32 mouse cellular contexts compared by ENCODE assay signal in the genomic region with DNA sequence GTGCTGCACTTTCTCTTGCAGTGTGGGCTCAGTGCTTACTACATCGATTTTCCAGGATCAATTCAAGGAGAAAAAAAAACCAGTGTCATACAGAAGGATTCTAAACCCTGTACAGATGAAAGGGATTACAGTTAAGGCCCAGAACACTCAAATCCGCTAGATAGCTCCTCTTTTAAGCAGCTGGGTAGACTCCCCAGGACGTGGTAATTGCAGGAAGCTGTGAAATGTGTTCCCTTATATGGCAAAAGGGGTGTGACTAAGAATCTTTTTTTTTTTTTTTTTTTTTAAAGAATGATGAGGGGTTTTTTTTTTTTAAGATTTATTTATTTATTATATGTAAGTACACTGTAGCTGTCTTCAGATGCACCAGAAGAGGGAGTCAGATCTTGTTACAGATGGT. TPM values are rescaled to one million over a fixed set of nuclear protein-coding genes. Genes with fewer than 3 reads are reported as not detected.
DNase-seq lines count a peak whose midpoint lies in the region; ATAC-seq and TF ChIP-seq lines count a peak whose summit lies in the region.
"Had no signal": no experiment of that assay in that cellular context is flagged by ENCODE, and none has a peak within 500 bp of the region (broad histone marks: within the 10 kb centered on the region; RNA-seq: fewer than 3 reads in every experiment).

No protein-coding gene starts in this region.

- no peaks in the 10 kb centered on the region for H3K9me3 ChIP-seq in kidney, postnatal 0 days (replicated peaks; ENCODE audit: low read length)
- H3K9me3 ChIP-seq in midbrain, embryonic 15.5 days: no peaks in the 10 kb centered on the region
- H3K9me3 ChIP-seq in midbrain, embryonic 10.5 days (replicated peaks): no peaks in the 10 kb centered on the region
- H3K9me3 ChIP-seq in midbrain, embryonic 16.5 days (replicated peaks; ENCODE audit: control insufficient read depth, low read length, poor library complexity, severe bottlenecking): no peaks in the 10 kb centered on the region
- H3K9me3 ChIP-seq: embryonic facial prominence, embryonic 13.5 days; forebrain, embryonic 10.5 days; hindbrain, embryonic 10.5 days; hindbrain, embryonic 15.5 days; kidney, embryonic 15.5 days; limb, embryonic 13.5 days; liver, embryonic 13.5 days had no signal

- no peaks in the 10 kb centered on the region for H3K27me3 ChIP-seq in kidney, postnatal 0 days (ENCODE audit: insufficient read depth, low read length)
- H3K27me3 ChIP-seq in midbrain, embryonic 15.5 days (replicated peaks): no peaks in the 10 kb centered on the region
- H3K27me3 ChIP-seq in midbrain, embryonic 10.5 days (ENCODE audit: low read depth, poor library complexity, severe bottlenecking): no peaks in the 10 kb centered on the region
- no peaks in the 10 kb centered on the region for H3K27me3 ChIP-seq in midbrain, embryonic 16.5 days (ENCODE audit: control insufficient read depth, insufficient read depth, low read depth, low read length)
- H3K27me3 ChIP-seq: embryonic facial prominence, embryonic 13.5 days; hindbrain, embryonic 15.5 days; kidney, embryonic 15.5 days; limb, embryonic 13.5 days; liver, embryonic 13.5 days had no signal

- TF ChIP-seq CTCF in kidney, postnatal 0 days (IDR thresholded peaks at IDR 0.05; ENCODE audit: low read depth): no peak

- no peak overlapping the region for H3K4me2 ChIP-seq in kidney, postnatal 0 days (ENCODE audit: low read length)
- no peak overlapping the region for H3K4me2 ChIP-seq in midbrain, embryonic 15.5 days
- H3K4me2 ChIP-seq in midbrain, embryonic 16.5 days (ENCODE audit: low read length): no peak overlapping the region
- H3K4me2 ChIP-seq: embryonic facial prominence, embryonic 13.5 days; hindbrain, embryonic 15.5 days; kidney, embryonic 15.5 days; limb, embryonic 13.5 days; liver, embryonic 13.5 days had no signal

- H3K4me1 ChIP-seq in kidney, postnatal 0 days (replicated peaks; ENCODE audit: insufficient read depth, low read length): no peaks in the 10 kb centered on the region
- H3K4me1 ChIP-seq in midbrain, embryonic 15.5 days: no peaks in the 10 kb centered on the region
- peaks cover 13% of the 10 kb centered on the region for H3K4me1 ChIP-seq in midbrain, embryonic 10.5 days
- no peaks in the 10 kb centered on the region; the same call in 1 of the 2 replicates for H3K4me1 ChIP-seq in midbrain, embryonic 16.5 days (ENCODE audit: control insufficient read depth, insufficient read depth, low read length)
- H3K4me1 ChIP-seq: hindbrain, embryonic 15.5 days; liver, embryonic 13.5 days had no signal

- 52% methylated on average over 3 of the region's 3 CpGs for WGBS in kidney, postnatal 0 days
- 32% methylated on average over 3 of the region's 3 CpGs for WGBS in midbrain, embryonic 15.5 days
- 59% methylated on average over 3 of the region's 3 CpGs for WGBS in midbrain, embryonic 10.5 days
- 29% methylated on average over 3 of the region's 3 CpGs for WGBS in midbrain, embryonic 16.5 days

- H3K27ac ChIP-seq in kidney, postnatal 0 days: no peak overlapping the region
- no peak overlapping the region for H3K27ac ChIP-seq in midbrain, embryonic 15.5 days
- no peak overlapping the region for H3K27ac ChIP-seq in midbrain, embryonic 10.5 days (replicated peaks)
- H3K27ac ChIP-seq in midbrain, embryonic 16.5 days (ENCODE audit: low read length): peak overlapping the region; percentile 38; the same call in 1 of the 2 replicates
- H3K27ac ChIP-seq: embryonic facial prominence, embryonic 13.5 days; forebrain, embryonic 10.5 days; hindbrain, embryonic 10.5 days; hindbrain, embryonic 15.5 days; kidney, embryonic 15.5 days; limb, embryonic 13.5 days; liver, embryonic 13.5 days; stomach, postnatal 0 days had no signal

- no peaks in the 10 kb centered on the region for H3K36me3 ChIP-seq in kidney, postnatal 0 days (ENCODE audit: insufficient read depth, low read length)
- H3K36me3 ChIP-seq in midbrain, embryonic 15.5 days (replicated peaks): no peaks in the 10 kb centered on the region
- H3K36me3 ChIP-seq in midbrain, embryonic 10.5 days: no peaks in the 10 kb centered on the region
- no peaks in the 10 kb centered on the region for H3K36me3 ChIP-seq in midbrain, embryonic 16.5 days (ENCODE audit: control insufficient read depth, insufficient read depth, low read length)
- H3K36me3 ChIP-seq: embryonic facial prominence, embryonic 13.5 days; forebrain, embryonic 10.5 days; hindbrain, embryonic 10.5 days; hindbrain, embryonic 15.5 days; kidney, embryonic 15.5 days; limb, embryonic 13.5 days; liver, embryonic 13.5 days had no signal

- H3K4me3 ChIP-seq in kidney, postnatal 0 days (replicated peaks; ENCODE audit: low read depth, low read length): no peak overlapping the region
- no peak overlapping the region for H3K4me3 ChIP-seq in midbrain, embryonic 15.5 days
- no peak overlapping the region for H3K4me3 ChIP-seq in midbrain, embryonic 10.5 days
- H3K4me3 ChIP-seq in midbrain, embryonic 16.5 days (ENCODE audit: low read depth, low read length): no peak overlapping the region
- H3K4me3 ChIP-seq: embryonic facial prominence, embryonic 13.5 days; forebrain, embryonic 10.5 days; hindbrain, embryonic 10.5 days; hindbrain, embryonic 15.5 days; kidney, embryonic 15.5 days; limb, embryonic 13.5 days; liver, embryonic 13.5 days had no signal

- no peak for ATAC-seq in kidney, postnatal 0 days (replicated peaks; ENCODE audit: low FRiP score, low read depth)
- 0 out of 2 replicates have a peak, but pooled peaks have one; percentile 39 for ATAC-seq in midbrain, embryonic 15.5 days (replicated peaks)
- ATAC-seq in midbrain, embryonic 16.5 days: no peak
- ATAC-seq: CD4-positive, CD25-positive, alpha-beta regulatory T cell, adult 4 months had no signal

- H3K9ac ChIP-seq in kidney, postnatal 0 days (ENCODE audit: low read depth, low read length): no peak overlapping the region
- H3K9ac ChIP-seq in midbrain, embryonic 15.5 days: no peak overlapping the region
- no peak overlapping the region for H3K9ac ChIP-seq in midbrain, embryonic 16.5 days (ENCODE audit: low read depth, low read length)
- H3K9ac ChIP-seq: embryonic facial prominence, embryonic 13.5 days; hindbrain, embryonic 15.5 days; kidney, embryonic 15.5 days; limb, embryonic 13.5 days; liver, embryonic 13.5 days had no signal

- DNase-seq in kidney, postnatal 0 days (ENCODE audit: low spot score): peak; percentile 51
- no peak for DNase-seq in kidney, postnatal 14 days
- no peak for DNase-seq in midbrain, embryonic 10.5 days (ENCODE audit: low spot score)
- no peak for DNase-seq in gastrocnemius, postnatal 25 days
- no peak for DNase-seq in cerebellum, adult 9-11 months
- DNase-seq: adrenal gland, postnatal 10 days; cerebellum, adult 11 months; cerebellum, adult 9-10 months; gastrocnemius, postnatal 36 days; heart, postnatal 14 days; kidney, adult 18-20 months; kidney, postnatal 4 days; liver, embryonic 13.5 days; lung, adult 18-20 months; lung, postnatal 10 days; right cerebral cortex, postnatal 4 days; thymus, adult 18-20 months; thymus, postnatal 36 days had no signal

RNA-seq across cellular contexts. Expression of a gene that starts 7.3 kb away (rescaled TPM):
- polyA plus RNA-seq in kidney, postnatal 0 days (2015; fragmentation: Nextera tagmentation; extraction: Ambion mirVana): 3.2 and 3.5 TPM in 2 replicates
- 4.1 and 4.5 TPM in 2 replicates for polyA plus RNA-seq in midbrain, embryonic 15.5 days (2015; fragmentation: Nextera tagmentation; extraction: Ambion mirVana)
- polyA plus RNA-seq in midbrain, embryonic 10.5 days (2016; fragmentation: Nextera tagmentation; extraction: Ambion mirVana): 2.7 and 2.9 TPM in 2 replicates
- 4.9 and 5.6 TPM in 2 replicates for polyA plus RNA-seq in midbrain, embryonic 16.5 days (2015; fragmentation: Nextera tagmentation; extraction: Ambion mirVana)
- not detected for total RNA-seq in gastrocnemius, postnatal 25 days (2021)
- total RNA-seq: gastrocnemius, postnatal 36 days; neutrophil, adult 5-6 weeks had no signal
- polyA plus RNA-seq: CD4-positive, CD25-positive, alpha-beta regulatory T cell, adult 4 months had no signal

RNA-seq across cellular contexts. Expression of a gene that starts 20.2 kb away (rescaled TPM):
- polyA plus RNA-seq in kidney, postnatal 0 days (2015; fragmentation: Nextera tagmentation; extraction: Ambion mirVana): 4.0 and 5.6 TPM in 2 replicates
- polyA plus RNA-seq in midbrain, embryonic 15.5 days (2015; fragmentation: Nextera tagmentation; extraction: Ambion mirVana): 9.1 and 9.7 TPM in 2 replicates
- 4.6 and 5.1 TPM in 2 replicates for polyA plus RNA-seq in midbrain, embryonic 10.5 days (2016; fragmentation: Nextera tagmentation; extraction: Ambion mirVana)
- polyA plus RNA-seq in midbrain, embryonic 16.5 days (2015; fragmentation: Nextera tagmentation; extraction: Ambion mirVana): 9.4 and 11.4 TPM in 2 replicates
- total RNA-seq in gastrocnemius, postnatal 25 days (2021): 1 to 10 TPM; 2.6 to 4.1 TPM

RNA-seq across cellular contexts. Expression of a gene that starts 29.1 kb away (rescaled TPM):
- 34.7 and 37.5 TPM in 2 replicates for polyA plus RNA-seq in kidney, postnatal 0 days (2015; fragmentation: Nextera tagmentation; extraction: Ambion mirVana)
- 0.72 and 1.2 TPM in 2 replicates for polyA plus RNA-seq in midbrain, embryonic 15.5 days (2015; fragmentation: Nextera tagmentation; extraction: Ambion mirVana)
- 0.57 and 0.80 TPM in 2 replicates for polyA plus RNA-seq in midbrain, embryonic 10.5 days (2016; fragmentation: Nextera tagmentation; extraction: Ambion mirVana)
- 0.43 and 0.57 TPM in 2 replicates for polyA plus RNA-seq in midbrain, embryonic 16.5 days (2015; fragmentation: Nextera tagmentation; extraction: Ambion mirVana)
- total RNA-seq in gastrocnemius, postnatal 25 days (2021): under 1 TPM; 0.08 to 0.43 TPM
- polyA plus RNA-seq: CD4-positive, CD25-positive, alpha-beta regulatory T cell, adult 4 months had no signal

RNA-seq across cellular contexts. Expression of a gene that starts 36.0 kb away (rescaled TPM):
- polyA plus RNA-seq in kidney, postnatal 0 days (2015; fragmentation: Nextera tagmentation; extraction: Ambion mirVana): 0.41 and 0.50 TPM in 2 replicates
- 0.33 and 0.61 TPM in 2 replicates for polyA plus RNA-seq in midbrain, embryonic 15.5 days (2015; fragmentation: Nextera tagmentation; extraction: Ambion mirVana)
- polyA plus RNA-seq in midbrain, embryonic 10.5 days (2016; fragmentation: Nextera tagmentation; extraction: Ambion mirVana): 0.12 and 0.39 TPM in 2 replicates
- 0.43 and 0.61 TPM in 2 replicates for polyA plus RNA-seq in midbrain, embryonic 16.5 days (2015; fragmentation: Nextera tagmentation; extraction: Ambion mirVana)
- total RNA-seq in gastrocnemius, postnatal 25 days (2021): 10 to 100 TPM in 1 of 2 experiments, 1 to 10 TPM in 1; 5.4 to 17.5 TPM
- polyA plus RNA-seq: liver, embryonic 13.5 days had no signal

RNA-seq across cellular contexts. Expression of a gene that starts 42.9 kb away (rescaled TPM):
- polyA plus RNA-seq in kidney, postnatal 0 days (2015; fragmentation: Nextera tagmentation; extraction: Ambion mirVana): 0.40 TPM in 1 of 2 replicates, not detected in the other
- polyA plus RNA-seq in midbrain, embryonic 15.5 days (2015; fragmentation: Nextera tagmentation; extraction: Ambion mirVana): 0.48 and 0.69 TPM in 2 replicates
- 0.12 TPM in 1 of 2 replicates, not detected in the other for polyA plus RNA-seq in midbrain, embryonic 10.5 days (2016; fragmentation: Nextera tagmentation; extraction: Ambion mirVana)
- polyA plus RNA-seq in midbrain, embryonic 16.5 days (2015; fragmentation: Nextera tagmentation; extraction: Ambion mirVana): 0.43 and 0.66 TPM in 2 replicates
- not detected for total RNA-seq in gastrocnemius, postnatal 25 days (2021)
- total RNA-seq: adrenal gland, postnatal 10 days; gastrocnemius, postnatal 36 days; neutrophil, adult 5-6 weeks had no signal
- polyA plus RNA-seq: CD4-positive, CD25-positive, alpha-beta regulatory T cell, adult 4 months; forebrain, embryonic 10.5 days; heart, embryonic 14.5 days; liver, embryonic 13.5 days; neural tube, embryonic 11.5 days; spleen, adult 2 months had no signal

Comparison
In these comparisons a context has a peak if more than half of its experiments do, and no peak if none do; other contexts are left out.
1. RNA of a gene that starts 29.1 kb away (polyA plus RNA-seq): 34.7 to 37.5 TPM in kidney, postnatal 0 days; 0.57 to 0.80 TPM in midbrain, embryonic 10.5 days, 0.72 to 1.2 TPM in midbrain, embryonic 15.5 days and 0.43 to 0.57 TPM in midbrain, embryonic 16.5 days; every median in the first group is over 10 times any median in the second.